Mouse (Mus musculus): ENCODE results near the gene Ess2. TPM values are rescaled to one million over a fixed set of nuclear protein-coding genes. Genes with fewer than 3 reads are reported as not detected.

The Ess2 gene
- polyA plus RNA-seq, 1 experiment from 2014 or later = 42.2 TPM

DNA sequence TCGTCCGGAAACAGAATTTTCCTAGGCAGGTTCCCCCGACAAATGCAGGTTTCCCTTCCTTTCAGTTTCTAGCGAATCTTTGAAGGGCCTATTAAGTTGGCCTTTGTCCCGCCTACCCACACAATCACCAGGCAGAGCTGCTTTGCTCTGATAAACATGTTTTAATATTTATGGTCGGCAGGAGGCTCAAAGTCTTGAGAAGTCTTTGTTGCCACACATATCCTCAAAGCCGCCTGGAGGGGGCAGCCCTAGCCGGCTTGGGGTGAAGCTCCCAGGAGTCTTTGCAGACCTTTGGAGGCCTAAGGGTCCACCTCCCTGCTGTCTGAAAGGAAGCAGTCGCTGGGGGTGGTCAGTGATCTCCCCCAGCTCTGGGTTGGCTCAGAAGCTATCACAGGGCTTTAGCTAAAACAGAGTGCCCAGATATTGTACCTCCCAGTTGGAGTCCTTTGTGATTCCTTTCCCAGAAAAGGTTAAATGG lies 17.5 kb upstream of the Ess2 start:
- under 1% methylated on average over 9 of the region's 9 CpGs for WGBS
- Histone ChIP-seq H3K4me1 (ENCODE audit: control insufficient read depth, insufficient read depth, low read length) (peaks cover 7% of the 10 kb centered on the region), H3K4me3 (ENCODE audit: low read depth, low read length) (peak overlapping the region; percentile 85), H3K27me3 (ENCODE audit: control insufficient read depth, insufficient read depth, low read length) (no peaks in the 10 kb centered on the region), H3K9ac (ENCODE audit: low read length) (peak overlapping the region; percentile 70), H3K27ac (replicated peaks; ENCODE audit: low read depth, low read length) (peak overlapping the region; percentile 62; the same call in 1 of the 2 replicates), H3K4me2 (ENCODE audit: low read depth, severe bottlenecking) (peak overlapping the region; percentile 95), H3K9me3 (ENCODE audit: control insufficient read depth, low read length) (no peaks in the 10 kb centered on the region), H3K36me3 (ENCODE audit: control insufficient read depth, insufficient read depth, low read length) (peaks cover 2% of the 10 kb centered on the region; the same call in 1 of the 2 replicates)
- DNase-seq (ENCODE audit: low spot score) = peak; percentile 83
- ATAC-seq (ENCODE audit: insufficient number of reproducible peaks, low FRiP score, low TSS enrichment, low read depth) = peak; percentile 49

DNA sequence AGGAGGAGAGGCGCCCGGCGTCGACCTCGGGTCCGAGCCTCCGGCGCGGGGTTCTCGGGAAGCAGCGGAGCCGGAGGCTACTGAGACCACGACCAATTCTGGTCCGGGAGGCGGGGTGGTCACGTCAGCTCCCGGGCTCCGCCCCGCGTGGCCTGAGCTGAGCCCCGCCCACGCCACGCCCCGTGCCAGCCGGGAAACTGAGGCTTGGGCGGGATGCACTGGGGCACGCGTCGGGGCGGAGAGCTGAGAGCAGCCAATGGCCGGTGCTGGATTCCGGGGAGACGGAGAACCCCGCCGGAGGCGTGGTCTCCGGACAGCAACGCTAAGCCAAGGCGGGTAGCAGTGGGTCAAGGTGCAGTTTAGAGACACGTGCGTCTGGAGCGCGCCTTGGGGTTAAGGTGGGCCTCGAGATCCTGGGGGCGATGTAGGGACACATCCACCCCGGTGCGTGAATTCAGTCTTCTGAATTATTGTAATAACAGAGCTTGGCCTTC lies 17.0 kb upstream of the Ess2 start, which contains the start of gene Slc25a1:
Gene Slc25a1, minus strand, starts transcription at position 133 of the 494 bp plus-strand sequence.
- Histone ChIP-seq H3K36me3 (ENCODE audit: control insufficient read depth, insufficient read depth, low read length) (peaks cover 5% of the 10 kb centered on the region), H3K4me3 (ENCODE audit: low read depth, low read length) (peak within 1 kb of the TSS; percentile 85), H3K9me3 (ENCODE audit: control insufficient read depth, low read length) (no peaks in the 10 kb centered on the region), H3K9ac (ENCODE audit: low read length) (peak within 1 kb of the TSS; percentile 70), H3K27me3 (ENCODE audit: control insufficient read depth, insufficient read depth, low read length) (no peaks in the 10 kb centered on the region), H3K4me2 (ENCODE audit: low read depth, severe bottlenecking) (peak within 1 kb of the TSS; percentile 95), H3K4me1 (ENCODE audit: control insufficient read depth, insufficient read depth, low read length) (peaks cover 7% of the 10 kb centered on the region), H3K27ac (replicated peaks; ENCODE audit: low read depth, low read length) (peak within 1 kb of the TSS; percentile 62; the same call in 1 of the 2 replicates)
- peak; percentile 86 for DNase-seq (ENCODE audit: low spot score)
- peak; percentile 61 for ATAC-seq (ENCODE audit: insufficient number of reproducible peaks, low FRiP score, low TSS enrichment, low read depth)
- WGBS = under 1% methylated on average over 47 of the region's 47 CpGs

DNA sequence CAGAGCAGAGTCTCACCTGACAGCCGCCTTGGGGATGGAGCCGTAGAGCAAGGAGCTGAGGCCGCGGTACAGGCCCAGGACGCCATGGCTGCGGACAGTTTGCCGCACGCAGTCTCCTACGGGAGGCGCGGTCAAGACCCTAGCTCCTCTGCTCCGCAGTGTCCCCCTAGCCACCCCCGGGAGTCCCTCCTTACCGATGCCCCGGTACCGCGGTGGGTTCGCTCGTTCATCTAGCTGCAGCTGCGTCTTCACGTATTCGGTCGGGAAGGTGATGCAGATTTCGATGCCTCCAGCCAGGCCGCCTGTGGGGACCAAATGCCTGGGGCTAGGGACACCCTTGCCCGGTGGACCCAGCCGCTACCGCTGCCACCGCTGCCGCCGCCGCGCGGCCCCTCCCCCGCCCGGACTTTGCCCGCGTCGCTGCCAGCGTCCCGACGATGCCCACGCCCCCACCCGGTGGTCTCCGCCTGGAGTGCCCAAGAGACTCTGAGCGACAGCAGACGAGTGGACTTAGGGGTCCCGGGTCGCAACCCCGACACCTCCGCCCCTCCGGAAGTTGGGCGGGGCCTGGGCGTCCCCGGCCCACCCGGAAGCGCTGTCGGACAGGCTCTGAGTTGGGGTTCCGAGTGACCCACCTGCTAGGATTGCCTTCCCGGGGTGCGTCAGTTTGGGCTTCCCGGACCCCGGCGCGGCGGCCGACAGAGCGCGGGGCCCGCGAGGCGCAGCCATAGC lies 16.4 kb upstream of the Ess2 start:
- Histone ChIP-seq H3K9me3 (ENCODE audit: control insufficient read depth, low read length) (no peaks in the 10 kb centered on the region), H3K27ac (replicated peaks; ENCODE audit: low read depth, low read length) (peak overlapping the region; percentile 62; the same call in 1 of the 2 replicates), H3K36me3 (ENCODE audit: control insufficient read depth, insufficient read depth, low read length) (peaks cover 5% of the 10 kb centered on the region), H3K4me1 (ENCODE audit: control insufficient read depth, insufficient read depth, low read length) (peaks cover 12% of the 10 kb centered on the region), H3K4me2 (ENCODE audit: low read depth, severe bottlenecking) (peak overlapping the region; percentile 95), H3K9ac (ENCODE audit: low read length) (peak overlapping the region; percentile 70), H3K4me3 (ENCODE audit: low read depth, low read length) (peak overlapping the region; percentile 85), H3K27me3 (ENCODE audit: control insufficient read depth, insufficient read depth, low read length) (no peaks in the 10 kb centered on the region)
- ATAC-seq (ENCODE audit: insufficient number of reproducible peaks, low FRiP score, low TSS enrichment, low read depth) (peak; percentile 64), DNase-seq (ENCODE audit: low spot score) (peak; percentile 39)
- under 1% methylated on average over 72 of the region's 72 CpGs for WGBS

DNA sequence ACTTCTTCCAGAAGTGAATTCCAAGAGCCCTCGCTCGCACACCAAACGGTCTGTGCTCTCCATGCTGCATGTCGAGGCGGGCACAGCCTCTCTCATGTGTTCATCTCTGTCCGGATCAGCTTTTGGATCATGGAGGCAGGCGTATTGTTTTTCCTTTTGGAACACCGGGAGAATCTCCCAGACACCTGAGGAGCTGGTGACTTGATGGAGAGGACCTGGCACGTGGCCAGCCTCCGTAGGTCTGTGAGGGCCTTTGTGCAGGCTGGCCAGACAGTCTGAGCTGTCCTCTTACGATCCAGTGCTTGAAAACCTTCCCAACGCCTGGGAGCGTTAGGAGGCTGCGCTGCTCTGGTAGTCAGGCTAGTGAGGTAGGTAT lies 11.0 kb upstream of the Ess2 start:
- Histone ChIP-seq H3K36me3 (ENCODE audit: control insufficient read depth, insufficient read depth, low read length) (peaks cover 5% of the 10 kb centered on the region), H3K27me3 (ENCODE audit: control insufficient read depth, insufficient read depth, low read length) (peaks cover 13% of the 10 kb centered on the region), H3K4me3 (ENCODE audit: low read depth, low read length) (peak overlapping the region; percentile 86), H3K4me1 (ENCODE audit: control insufficient read depth, insufficient read depth, low read length) (peaks cover 14% of the 10 kb centered on the region), H3K9me3 (ENCODE audit: control insufficient read depth, low read length) (no peaks in the 10 kb centered on the region), H3K4me2 (ENCODE audit: low read depth, severe bottlenecking) (peak overlapping the region; percentile 96), H3K27ac (replicated peaks; ENCODE audit: low read depth, low read length) (no peak overlapping the region), H3K9ac (ENCODE audit: low read length) (peak overlapping the region; percentile 86)
- DNase-seq (ENCODE audit: low spot score) (no peak), ATAC-seq (ENCODE audit: insufficient number of reproducible peaks, low FRiP score, low TSS enrichment, low read depth) (0 out of 2 replicates have a peak, but pooled peaks have one; percentile 15)
- WGBS = under 1% methylated on average over 14 of the region's 14 CpGs

DNA sequence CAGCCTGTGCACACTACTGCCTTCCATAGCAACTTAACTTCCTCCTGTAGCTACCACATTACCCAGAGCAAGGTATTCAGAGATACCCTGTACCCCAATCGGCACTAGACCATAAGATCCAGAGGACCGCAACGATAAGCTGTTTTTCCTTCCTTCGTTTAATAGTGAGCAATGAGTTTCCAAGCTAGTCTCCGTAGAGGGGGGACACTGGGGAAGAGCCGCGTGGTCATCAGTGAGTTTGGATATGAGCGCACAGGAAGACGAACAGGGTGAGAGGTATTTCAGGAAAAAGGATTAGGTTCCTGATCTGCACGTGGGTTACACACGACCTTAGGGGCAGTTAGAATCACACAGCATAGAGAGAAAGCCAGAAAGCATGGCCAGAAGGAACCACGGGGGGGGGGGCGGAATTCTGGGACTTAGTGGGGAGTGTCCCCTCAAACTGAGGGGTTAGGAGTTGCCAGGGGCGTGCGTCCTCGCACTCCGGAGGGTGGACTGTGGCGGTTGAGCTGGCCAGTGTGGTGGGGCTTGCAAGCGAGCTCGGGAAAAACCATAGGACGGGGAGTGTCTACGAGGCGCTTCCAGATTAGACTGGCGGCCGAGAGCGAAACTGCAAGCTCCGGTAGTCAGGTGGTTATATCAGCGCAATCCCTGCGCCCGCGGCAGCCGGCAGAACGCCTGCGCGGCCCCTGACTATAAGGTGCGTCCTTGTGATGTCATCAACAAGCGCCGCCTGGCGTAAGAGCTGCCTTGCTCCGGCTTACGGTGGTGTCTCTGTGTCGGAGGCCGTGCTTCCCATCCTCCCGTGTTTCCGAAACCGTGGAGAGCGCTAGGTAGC lies 10.4 kb upstream of the Ess2 start:
- DNase-seq (ENCODE audit: low spot score) (peak; percentile 98), ATAC-seq (ENCODE audit: insufficient number of reproducible peaks, low FRiP score, low TSS enrichment, low read depth) (peak; percentile 91)
- Histone ChIP-seq H3K36me3 (ENCODE audit: control insufficient read depth, insufficient read depth, low read length) (peaks cover 5% of the 10 kb centered on the region), H3K9me3 (ENCODE audit: control insufficient read depth, low read length) (no peaks in the 10 kb centered on the region), H3K4me3 (ENCODE audit: low read depth, low read length) (peak overlapping the region; percentile 86), H3K4me2 (ENCODE audit: low read depth, severe bottlenecking) (peak overlapping the region; percentile 96), H3K4me1 (ENCODE audit: control insufficient read depth, insufficient read depth, low read length) (peaks cover 9% of the 10 kb centered on the region; the same call in 1 of the 2 replicates), H3K9ac (ENCODE audit: low read length) (peak overlapping the region; percentile 86), H3K27ac (replicated peaks; ENCODE audit: low read depth, low read length) (peak overlapping the region; percentile 38; the same call in 1 of the 2 replicates), H3K27me3 (ENCODE audit: control insufficient read depth, insufficient read depth, low read length) (peaks cover 19% of the 10 kb centered on the region)
- 2% methylated on average over 47 of the region's 47 CpGs for WGBS

DNA sequence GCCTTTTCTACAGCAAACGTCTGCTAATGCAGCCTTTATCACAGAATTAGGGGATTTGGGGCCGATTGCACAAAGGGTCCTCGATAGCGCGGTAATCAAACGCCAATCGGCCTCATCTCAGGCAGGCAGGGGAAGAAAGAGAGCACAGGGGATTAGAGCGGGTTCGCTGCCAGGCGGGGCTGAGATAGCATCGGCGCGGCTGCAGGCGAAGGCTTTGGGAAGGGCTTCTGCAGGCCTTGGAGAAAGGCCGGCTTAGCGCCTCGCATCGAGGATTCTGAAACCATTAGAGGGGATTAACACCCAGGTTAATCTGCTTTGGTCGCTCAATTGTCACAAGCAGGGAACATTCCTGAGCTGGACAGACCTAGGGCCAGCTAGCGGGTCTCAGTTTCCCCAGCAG lies 9.4 kb upstream of the Ess2 start:
- no peaks in the 10 kb centered on the region for H3K9me3 ChIP-seq (ENCODE audit: control insufficient read depth, low read length)
- peak overlapping the region; percentile 53 for H3K9ac ChIP-seq (ENCODE audit: low read length)
- DNase-seq (ENCODE audit: low spot score) (peak; percentile 41), ATAC-seq (ENCODE audit: insufficient number of reproducible peaks, low FRiP score, low TSS enrichment, low read depth) (no peak)
- 8% methylated on average over 20 of the region's 20 CpGs for WGBS
- no peak overlapping the region for H3K27ac ChIP-seq (replicated peaks; ENCODE audit: low read depth, low read length)
- H3K4me3 ChIP-seq (ENCODE audit: low read depth, low read length) = no peak overlapping the region
- H3K27me3 ChIP-seq (ENCODE audit: control insufficient read depth, insufficient read depth, low read length) = peaks cover 28% of the 10 kb centered on the region
- H3K36me3 ChIP-seq (ENCODE audit: control insufficient read depth, insufficient read depth, low read length) = peaks cover 5% of the 10 kb centered on the region
- peak overlapping the region; percentile 11; the same call in 1 of the 2 replicates for H3K4me2 ChIP-seq (ENCODE audit: low read depth, severe bottlenecking)
- peaks cover 9% of the 10 kb centered on the region; the same call in 1 of the 2 replicates for H3K4me1 ChIP-seq (ENCODE audit: control insufficient read depth, insufficient read depth, low read length)

DNA sequence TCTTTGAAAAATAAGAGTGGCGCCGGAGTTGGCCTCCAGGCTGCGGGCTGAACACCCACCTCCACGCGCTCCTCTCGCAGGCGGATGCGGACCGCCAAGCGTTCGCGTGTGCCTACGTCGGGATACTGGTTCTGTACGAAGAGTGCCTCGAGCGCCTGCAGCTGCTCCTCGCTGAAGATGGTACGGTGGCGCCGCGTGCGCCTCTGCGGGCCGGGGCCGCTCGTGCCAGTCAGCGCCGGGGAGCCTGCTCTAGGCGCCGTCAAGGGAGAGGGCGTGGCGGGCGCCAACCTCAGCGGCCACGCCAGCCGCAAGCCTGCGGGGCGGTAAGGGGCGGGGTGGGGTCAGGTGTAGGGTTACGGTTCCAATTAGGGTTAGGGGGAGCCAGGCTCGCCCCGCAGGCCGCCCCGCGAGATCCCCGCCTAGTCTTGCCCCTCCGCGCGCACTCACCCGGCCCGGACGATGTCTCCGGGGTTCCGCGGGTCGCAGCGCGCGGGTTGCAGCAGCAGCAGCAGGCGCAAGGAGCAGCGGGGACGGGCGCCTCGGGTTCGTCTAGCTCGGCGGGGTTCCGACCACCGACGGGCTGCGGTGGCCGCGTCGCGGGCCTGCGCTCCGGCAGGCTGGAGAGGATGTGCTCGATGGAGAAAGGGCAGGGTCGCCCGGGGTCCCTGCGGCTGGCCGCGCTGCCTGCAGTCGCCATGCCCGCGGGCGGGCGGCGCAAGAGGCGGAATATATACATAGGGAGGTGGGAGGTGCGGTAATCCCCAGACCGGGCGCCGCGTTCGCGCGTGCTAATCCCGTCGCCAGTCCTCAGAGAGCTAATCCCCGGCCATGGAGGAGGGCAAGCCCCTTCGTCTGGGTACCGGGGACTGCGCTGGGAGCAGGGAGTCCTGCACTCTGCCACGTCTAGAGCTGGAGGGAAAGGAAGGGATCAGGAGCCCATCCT lies 3.4 kb upstream of the Ess2 start, which contains the start of gene Gsc2:
Gene Gsc2, minus strand, starts transcription at position 753 of the 943 bp plus-strand sequence.
- no peak for ATAC-seq (ENCODE audit: insufficient number of reproducible peaks, low FRiP score, low TSS enrichment, low read depth)
- Histone ChIP-seq H3K9ac (ENCODE audit: low read length) (no peak within 1 kb of the TSS), H3K4me1 (ENCODE audit: control insufficient read depth, insufficient read depth, low read length) (peaks cover 13% of the 10 kb centered on the region), H3K4me3 (ENCODE audit: low read depth, low read length) (peak within 1 kb of the TSS; percentile 32), H3K27me3 (ENCODE audit: control insufficient read depth, insufficient read depth, low read length) (peaks cover 52% of the 10 kb centered on the region), H3K4me2 (ENCODE audit: low read depth, severe bottlenecking) (peak within 1 kb of the TSS; percentile 53), H3K9me3 (ENCODE audit: control insufficient read depth, low read length) (no peaks in the 10 kb centered on the region), H3K27ac (replicated peaks; ENCODE audit: low read depth, low read length) (no peak within 1 kb of the TSS), H3K36me3 (ENCODE audit: control insufficient read depth, insufficient read depth, low read length) (no peaks in the 10 kb centered on the region)
- DNase-seq (ENCODE audit: low spot score) = peak; percentile 58
- WGBS = under 1% methylated on average over 97 of the region's 106 CpGs
